Mouse (Mus musculus) layer of hippocampus, adult 9-10 months (tissue): ENCODE data around the gene Kif6.
A peak's percentile ranks its signal among the peaks of the same experiment; 100 is the strongest.

ENCODE experiments used
- DNase-seq: peaks from one replicate; pipeline ENCODE4 v3.0.0; 2022; ENCODE audit warnings: low spot score

Kif6 gene

GRCm38 (mm10) chr17:49614577-49615235 is at the start of gene Kif6:
Gene Kif6 (plus strand): TSS chr17:49615136.
- DNase-seq = peak; percentile 55

GRCm38 (mm10) chr17:49568717-49569116 is 46.2 kb upstream of the Kif6 start:
- DNase-seq = no peak

GRCm38 (mm10) chr17:49577321-49577720 is 37.6 kb upstream of the Kif6 start:
- DNase-seq = no peak

- no peak for DNase-seq
Observed at GRCm38 (mm10) chr17:49582471-49582870, 32.5 kb upstream of the Kif6 start.

GRCm38 (mm10) chr17:49590051-49590450 is 24.9 kb upstream of the Kif6 start:
- DNase-seq = peak; percentile 32

GRCm38 (mm10) chr17:49605397-49605796 is 9.5 kb upstream of the Kif6 start:
- no peak for DNase-seq

GRCm38 (mm10) chr17:49607351-49608027 is 7.4 kb upstream of the Kif6 start:
- no peak for DNase-seq

GRCm38 (mm10) chr17:49610296-49610695 is 4.6 kb upstream of the Kif6 start:
- DNase-seq = no peak

GRCm38 (mm10) chr17:49615241-49615651 is 310 bp downstream of the Kif6 start:
- DNase-seq = no peak

- no peak for DNase-seq
Observed at GRCm38 (mm10) chr17:49624572-49624971, 9.6 kb downstream of the Kif6 start.

- DNase-seq = no peak
Observed at GRCm38 (mm10) chr17:49627011-49627794, 12.3 kb downstream of the Kif6 start.

- no peak for DNase-seq
Observed at GRCm38 (mm10) chr17:49628875-49629274, 13.9 kb downstream of the Kif6 start.

- no peak for DNase-seq
Observed at GRCm38 (mm10) chr17:49633041-49633440, 18.1 kb downstream of the Kif6 start.

- no peak for DNase-seq
Observed at GRCm38 (mm10) chr17:49641903-49642302, 27.0 kb downstream of the Kif6 start.

- no peak for DNase-seq
Observed at GRCm38 (mm10) chr17:49642336-49642735, 27.4 kb downstream of the Kif6 start.

- DNase-seq = no peak
Observed at GRCm38 (mm10) chr17:49642889-49643490, 28.1 kb downstream of the Kif6 start.

GRCm38 (mm10) chr17:49646267-49646666 is 31.3 kb downstream of the Kif6 start:
- no peak for DNase-seq

- no peak for DNase-seq
Observed at GRCm38 (mm10) chr17:49648970-49649369, 34.0 kb downstream of the Kif6 start.

GRCm38 (mm10) chr17:49649394-49649793 is 34.5 kb downstream of the Kif6 start:
- DNase-seq = no peak

- no peak for DNase-seq
Observed at GRCm38 (mm10) chr17:49650366-49650765, 35.4 kb downstream of the Kif6 start.

- DNase-seq = no peak
Observed at GRCm38 (mm10) chr17:49652357-49652756, 37.4 kb downstream of the Kif6 start.

- DNase-seq = no peak
Observed at GRCm38 (mm10) chr17:49652800-49653199, 37.9 kb downstream of the Kif6 start.

- DNase-seq = no peak
Observed at GRCm38 (mm10) chr17:49661626-49662025, 46.7 kb downstream of the Kif6 start.
